Mouse (Mus musculus): ENCODE measurements around the gene Irx2. TPM values are rescaled to one million over a fixed set of nuclear protein-coding genes. Genes with fewer than 3 reads are reported as not detected.

Gene Irx2
- polyA plus RNA-seq (2014; fragmentation: Illumina TruSeq; extraction: RNeasy Lipid Tissue Mini Kit (QIAGEN cat#74804); ENCODE audit: low read depth, low replicate concordance) = 66.1 TPM

GRCm38 (mm10) chr13:72628462-72628916 lies at the start of gene Irx2:
Gene Irx2 (plus strand): TSS chr13:72628820.

Data from kidney, adult 10 weeks (tissue).